Mouse (Mus musculus) thymus, adult 2 months (tissue): ENCODE measurements around the gene Mfap5. TPM values are rescaled to one million over a fixed set of nuclear protein-coding genes. Genes with fewer than 3 reads are reported as not detected.
A peak's percentile ranks its signal among the peaks of the same experiment; 100 is the strongest.
"Not testable (repeated sequence)": the region's sequence is repeated elsewhere in the genome, so short reads cannot be mapped to it uniquely, and the experiment has no call there.

Experiments
- DNase-seq: peaks from one replicate; pipeline ENCODE4 v3.0.0; 2021
- H3K27ac ChIP-seq: fragments of 200-500 bp; 2 replicates; pipeline ENCODE4 v1.5.1; 2012; ENCODE audit warnings: low read length, control low read depth; ENCODE audit not compliant: control insufficient read depth, insufficient read depth
- H3K27me3 ChIP-seq: fragments of 200-500 bp; 2 replicates; pipeline ENCODE4 v1.6.1; 2012; ENCODE audit warnings: mild to moderate bottlenecking, low read length, moderate library complexity, mixed read lengths; ENCODE audit not compliant: control insufficient read depth, insufficient read depth
- H3K36me3 ChIP-seq: fragments of 200-500 bp; 2 replicates; pipeline ENCODE4 v1.6.1; 2012; ENCODE audit warnings: mild to moderate bottlenecking, low read length, moderate library complexity; ENCODE audit not compliant: control insufficient read depth, insufficient read depth
- H3K4me1 ChIP-seq: fragments of 200-500 bp; replicated peaks from 2 replicates; pipeline ENCODE4 v1.6.1; 2012; ENCODE audit warnings: low read length; ENCODE audit not compliant: control insufficient read depth, insufficient read depth
- H3K4me3 ChIP-seq: fragments of 200-500 bp; 2 replicates; pipeline ENCODE4 v1.5.1; 2012; ENCODE audit warnings: mild to moderate bottlenecking, low read length, control low read depth, moderate library complexity; ENCODE audit not compliant: control insufficient read depth, insufficient read depth
- CTCF ChIP-seq: fragments of 200-500 bp; IDR thresholded peaks from 2 replicates; pipeline ENCODE4 v1.5.1; 2012; ENCODE audit warnings: mild to moderate bottlenecking, control low read depth, low read length, moderate library complexity, borderline replicate concordance; ENCODE audit not compliant: control insufficient read depth, poor library complexity, insufficient read depth; ENCODE audit errors: extremely low read depth
- POLR2A ChIP-seq: fragments of 200-500 bp; IDR thresholded peaks from 2 replicates; pipeline ENCODE4 v1.6.1; 2012; ENCODE audit warnings: mild to moderate bottlenecking, low read length, control low read depth, moderate library complexity; ENCODE audit not compliant: control insufficient read depth, poor library complexity, insufficient read depth; ENCODE audit errors: extremely low read depth
- WGBS: fragments of 180-500 bp; shearing (Covaris S2); methylation state at CpG from one replicate; pipeline ENCODE4 v1.1.7; 2018; 5-methylcytosine and 5-hydroxymethylcytosine counted together
- polyA plus RNA-seq: library from polyadenylated mRNA; depleted of rRNA; stranded (reverse); fragments of >200 nt; gene quantifications from 2 replicates; pipeline ENCODE4 v1.2.3, GENCODE M21; 2012

Gene Mfap5
- polyA plus RNA-seq, 1 experiment, result 26.2 TPM

DNA sequence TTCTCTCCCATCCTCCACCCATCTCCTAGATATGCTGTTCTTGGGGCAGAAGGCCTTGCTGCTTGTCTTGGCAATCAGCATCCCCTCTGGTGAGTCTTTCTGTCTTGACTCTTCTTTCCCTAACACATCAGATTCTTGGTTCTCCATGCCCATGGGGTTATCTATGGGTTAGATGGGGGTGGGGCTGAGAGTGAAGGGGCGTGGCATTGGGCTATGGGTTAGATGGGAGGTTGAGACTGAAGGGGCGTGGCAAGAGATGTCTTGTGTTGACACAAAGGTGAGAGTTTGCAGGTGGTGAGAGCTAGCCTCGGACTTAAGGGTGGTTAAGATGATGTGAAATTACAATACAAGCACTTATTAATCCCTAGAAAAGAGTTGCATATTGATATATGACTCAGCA, 8.7 kb downstream of the Mfap5 start:
- H3K27me3 ChIP-seq, result no peaks in the 10 kb centered on the region
- TF ChIP-seq CTCF (no peak), POLR2A (no peak)
- 86% methylated on average over 3 of the region's 3 CpGs for WGBS
- no peaks in the 10 kb centered on the region for H3K4me1 ChIP-seq
- H3K27ac ChIP-seq, result no peak overlapping the region
- H3K4me3 ChIP-seq, result no peak overlapping the region
- no peaks in the 10 kb centered on the region for H3K36me3 ChIP-seq
- DNase-seq, result no peak

DNA sequence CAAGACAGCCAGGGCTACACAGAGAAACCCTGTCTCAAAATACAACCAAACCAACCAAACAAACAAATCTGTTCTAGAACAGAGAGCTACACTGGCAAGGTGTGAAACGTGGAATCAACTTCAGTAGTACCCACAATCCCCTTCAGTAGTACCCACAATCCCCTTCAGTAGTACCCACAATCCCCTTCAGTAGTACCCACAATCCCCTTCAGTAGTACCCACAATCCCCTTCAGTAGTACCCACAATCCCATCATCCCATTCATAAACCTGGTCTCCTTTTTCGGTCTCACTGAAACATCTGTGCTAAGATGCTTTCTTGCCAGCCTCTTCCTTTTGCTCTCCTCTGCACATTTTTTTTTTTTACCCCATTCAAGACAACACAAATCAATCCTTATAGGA, 10.1 kb downstream of the Mfap5 start:
- not testable (repeated sequence) for DNase-seq, H3K4me3 ChIP-seq, H3K27ac ChIP-seq, H3K36me3 ChIP-seq, H3K4me1 ChIP-seq, H3K27me3 ChIP-seq
- WGBS, result 83% methylated on average over 2 of the region's 2 CpGs

DNA sequence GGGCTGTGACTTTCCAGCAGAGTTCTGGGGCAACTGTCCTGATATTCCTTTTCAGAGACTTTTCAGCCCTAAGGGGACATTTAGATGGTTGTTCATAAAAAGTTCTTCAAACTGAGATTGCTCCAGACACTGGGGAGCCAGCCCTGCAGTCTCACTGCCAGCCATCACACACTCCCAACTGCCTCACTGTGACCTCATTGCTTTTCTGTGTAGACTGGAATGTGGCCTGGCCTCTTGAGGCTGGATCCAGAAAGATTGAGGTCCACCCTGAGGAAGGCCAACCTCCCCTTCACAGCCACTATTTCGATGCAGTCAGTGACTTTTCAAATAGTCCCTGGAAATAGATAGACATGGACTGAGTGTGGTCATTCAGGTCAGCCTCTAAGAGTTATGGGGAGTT, 12.0 kb downstream of the Mfap5 start:
- H3K27ac ChIP-seq, result no peak overlapping the region
- no peaks in the 10 kb centered on the region for H3K27me3 ChIP-seq
- no peak overlapping the region for H3K4me3 ChIP-seq
- no peaks in the 10 kb centered on the region for H3K36me3 ChIP-seq
- 91% methylated on average over 1 of the region's 1 CpGs for WGBS
- no peaks in the 10 kb centered on the region for H3K4me1 ChIP-seq
- TF ChIP-seq POLR2A, result no peak
- DNase-seq, result no peak

DNA sequence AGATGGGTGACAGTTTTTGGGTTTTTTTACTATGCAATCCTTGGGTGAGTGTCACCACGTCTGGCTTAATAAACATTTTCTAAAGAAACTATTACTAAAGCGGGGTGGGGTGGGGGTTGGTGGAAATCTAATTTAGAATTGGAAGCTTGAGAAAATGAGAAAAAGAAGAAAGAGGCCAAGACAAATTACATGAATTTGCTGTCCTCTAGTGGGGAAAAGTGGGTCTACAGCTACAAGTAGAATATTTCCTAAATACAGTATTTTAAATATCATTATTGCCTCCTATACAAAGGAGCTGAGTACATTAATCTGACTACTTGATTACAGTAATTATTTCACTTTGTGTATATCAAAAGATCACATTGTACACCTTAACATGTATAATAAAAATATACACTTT, 13.7 kb downstream of the Mfap5 start:
- Histone ChIP-seq H3K4me3 (no peak overlapping the region), H3K27me3 (no peaks in the 10 kb centered on the region), H3K27ac (no peak overlapping the region), H3K36me3 (no peaks in the 10 kb centered on the region), H3K4me1 (no peaks in the 10 kb centered on the region)
- DNase-seq, result no peak
- WGBS, result 49% methylated on average over 2 of the region's 2 CpGs
- no peak for TF ChIP-seq CTCF
- no peak for TF ChIP-seq POLR2A

DNA sequence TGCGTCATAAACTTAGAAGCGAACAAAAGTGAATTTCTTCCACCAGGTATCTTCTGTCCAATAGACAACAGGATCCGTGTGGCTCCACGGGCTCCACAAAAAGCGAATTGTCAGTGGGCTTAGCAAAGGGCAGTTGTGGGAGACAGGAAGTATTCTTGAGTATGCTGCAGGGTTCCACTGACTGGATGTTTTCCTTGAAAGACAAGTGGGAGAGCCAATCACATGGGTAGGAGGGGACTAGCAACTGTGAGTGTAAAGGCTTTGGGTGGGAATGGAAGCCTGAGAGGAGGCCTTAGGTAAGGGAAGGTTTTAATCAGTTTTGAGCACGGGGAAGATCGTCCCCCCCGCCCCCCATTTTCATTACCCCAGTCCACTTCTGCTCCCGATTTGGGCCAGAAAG, 16.9 kb downstream of the Mfap5 start:
- 86% methylated on average over 9 of the region's 9 CpGs for WGBS
- Histone ChIP-seq H3K4me1 (no peaks in the 10 kb centered on the region), H3K27ac (no peak overlapping the region), H3K4me3 (no peak overlapping the region), H3K36me3 (no peaks in the 10 kb centered on the region), H3K27me3 (no peaks in the 10 kb centered on the region)
- DNase-seq, result no peak
- TF ChIP-seq CTCF (no peak), POLR2A (no peak)

DNA sequence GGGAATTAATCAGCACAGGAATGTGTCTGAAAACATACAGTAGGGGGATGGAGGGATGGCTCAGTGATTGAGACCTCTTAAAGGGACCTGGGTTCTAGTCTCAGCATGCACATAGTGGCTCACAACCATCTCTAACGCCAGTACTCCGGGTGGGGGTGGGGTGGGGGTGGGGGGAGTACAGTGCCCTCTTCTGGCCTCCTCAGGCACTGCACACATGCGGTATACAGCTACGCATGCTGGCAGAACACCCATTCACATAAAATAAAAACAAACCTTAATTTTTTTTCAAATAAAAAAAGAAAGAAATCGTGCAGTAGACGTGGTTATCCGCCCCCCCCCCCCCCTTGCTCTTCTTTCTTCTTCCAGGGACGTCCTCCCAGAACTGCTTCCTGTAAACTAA, 17.6 kb downstream of the Mfap5 start:
- H3K27ac ChIP-seq, result no peak overlapping the region
- no peak for DNase-seq
- H3K4me3 ChIP-seq, result no peak overlapping the region
- H3K27me3 ChIP-seq, result no peaks in the 10 kb centered on the region
- no peak for TF ChIP-seq CTCF
- TF ChIP-seq POLR2A, result no peak
- H3K36me3 ChIP-seq, result no peaks in the 10 kb centered on the region
- no peaks in the 10 kb centered on the region for H3K4me1 ChIP-seq
- WGBS, result 80% methylated on average over 8 of the region's 8 CpGs

DNA sequence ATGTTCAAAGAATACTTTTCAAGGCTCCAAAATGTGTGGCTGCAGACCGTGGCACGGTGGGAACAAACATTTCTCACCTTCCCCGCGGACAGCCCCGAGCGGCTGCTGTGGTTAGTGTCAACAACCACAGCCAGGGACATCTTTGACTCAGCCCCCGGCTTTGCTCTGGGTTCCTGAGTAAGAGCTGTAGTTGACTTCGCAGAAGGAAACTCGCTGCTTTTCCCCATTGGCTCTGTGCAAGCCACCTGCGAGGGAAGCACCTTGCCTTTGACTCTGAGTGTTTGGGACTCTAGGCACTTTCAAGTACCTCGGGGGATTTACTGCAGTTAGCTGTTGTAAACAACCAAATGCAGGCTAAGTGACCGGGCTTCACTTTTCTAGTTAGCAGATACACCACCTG, 22.0 kb downstream of the Mfap5 start:
- H3K27me3 ChIP-seq, result no peaks in the 10 kb centered on the region
- no peaks in the 10 kb centered on the region for H3K36me3 ChIP-seq
- no peak overlapping the region for H3K4me3 ChIP-seq
- 5% methylated on average over 12 of the region's 12 CpGs for WGBS
- DNase-seq, result peak; percentile 4
- no peak for TF ChIP-seq POLR2A
- H3K4me1 ChIP-seq, result no peaks in the 10 kb centered on the region
- no peak overlapping the region for H3K27ac ChIP-seq

DNA sequence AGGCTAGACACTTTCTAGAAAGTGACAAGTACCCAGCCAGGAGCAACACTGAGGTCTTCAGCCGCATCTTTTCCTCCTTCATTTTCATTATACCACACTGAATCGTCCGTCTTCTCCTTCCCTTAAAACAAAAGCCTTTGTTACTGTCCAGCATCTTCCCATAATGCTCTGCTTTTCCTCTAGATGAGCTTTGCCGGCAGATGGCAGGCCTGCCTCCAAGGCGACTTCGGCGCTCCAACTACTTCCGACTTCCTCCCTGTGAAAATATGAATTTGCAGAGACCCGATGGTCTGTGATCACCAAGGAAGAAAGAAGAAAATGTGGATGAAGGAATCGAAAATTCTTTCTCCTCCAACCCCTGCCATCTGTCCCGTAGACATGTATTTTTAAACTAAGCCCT, 22.5 kb downstream of the Mfap5 start:
- no peak overlapping the region for H3K4me3 ChIP-seq
- H3K4me1 ChIP-seq, result 0 out of 2 replicates have a peak, but pooled peaks cover 2% of the 10 kb centered on the region
- no peaks in the 10 kb centered on the region for H3K36me3 ChIP-seq
- no peaks in the 10 kb centered on the region for H3K27me3 ChIP-seq
- WGBS, result 84% methylated on average over 11 of the region's 11 CpGs
- no peak for DNase-seq
- TF ChIP-seq POLR2A, result no peak
- no peak for TF ChIP-seq CTCF
- no peak overlapping the region for H3K27ac ChIP-seq
